Mouse (Mus musculus): ENCODE measurements around the gene Capn5.
A peak's percentile ranks its signal among the peaks of the same experiment; 100 is the strongest.

Capn5 gene

GRCm38 (mm10) chr7:98109771-98110170, 68.3 kb downstream of the Capn5 start:
- no peak for DNase-seq (ENCODE audit: low spot score in 2 of 2)

GRCm38 (mm10) chr7:98108636-98109430, 69.2 kb downstream of the Capn5 start:
- DNase-seq (ENCODE audit: low spot score in 2 of 2): no peak

DNA sequence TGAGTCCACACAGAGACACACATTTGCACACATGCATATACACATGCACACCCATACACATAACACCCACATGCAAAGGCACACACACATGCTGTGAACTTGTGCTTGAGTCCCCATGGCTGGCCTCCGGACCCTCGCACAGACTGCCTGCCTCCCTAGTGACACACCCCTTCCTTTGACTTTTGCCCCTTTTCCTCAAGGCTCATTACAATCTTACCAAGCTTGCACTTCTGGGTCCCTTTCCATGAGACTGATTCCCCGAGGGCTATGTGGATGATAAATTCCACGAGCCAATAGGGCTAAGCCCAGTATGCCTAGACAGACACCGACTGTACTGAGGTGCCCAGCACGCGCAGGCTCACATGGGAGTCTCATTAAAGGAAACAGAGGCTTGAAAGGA, 71.8 kb downstream of the Capn5 start:
- DNase-seq (ENCODE audit: low spot score in 2 of 2): no peak

DNA sequence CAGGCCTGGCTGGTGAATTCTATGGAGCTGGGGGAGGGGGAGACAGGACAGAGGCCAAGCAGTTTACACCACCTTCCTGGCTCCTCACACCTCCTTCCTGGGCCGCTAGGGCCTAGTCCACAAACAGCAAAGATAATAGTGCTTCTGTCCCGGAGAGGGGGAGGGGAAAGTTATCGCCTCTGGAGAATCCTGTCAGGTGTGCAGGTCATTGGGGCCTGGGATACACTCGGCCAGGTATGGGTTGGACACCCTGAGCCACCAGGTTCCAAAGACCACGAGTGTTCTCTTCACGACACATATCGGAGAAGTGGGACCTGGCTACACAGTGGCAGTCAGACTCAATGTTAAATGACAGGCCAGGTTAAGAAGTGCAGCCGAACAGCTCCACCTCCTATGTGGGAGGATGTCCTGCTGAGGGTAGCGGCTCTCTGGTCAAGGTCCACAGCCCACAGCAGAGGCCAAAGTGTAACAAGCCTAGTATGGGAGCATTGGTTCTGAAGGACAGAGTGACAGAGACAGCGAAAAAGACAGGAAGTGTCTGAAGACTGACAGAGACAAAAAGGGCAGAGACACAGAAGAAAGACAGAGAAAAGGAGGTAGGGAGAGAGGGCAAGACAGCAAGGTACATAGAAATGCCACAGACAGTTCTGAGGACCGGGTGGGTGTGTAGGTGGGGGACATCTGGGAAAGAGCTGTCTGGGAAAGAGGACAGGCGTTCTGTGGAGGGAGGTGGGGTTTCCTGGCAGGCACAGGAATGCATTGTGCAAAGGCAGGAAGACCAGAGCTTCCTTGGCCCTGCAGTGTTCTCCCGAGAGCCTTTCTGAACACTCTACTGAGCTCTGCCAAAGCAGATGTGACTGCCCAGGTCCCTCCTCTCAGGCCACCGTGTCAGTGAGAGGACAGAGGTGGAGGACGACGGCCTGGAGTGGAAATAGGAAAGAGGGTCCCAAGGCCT, 73.3 kb downstream of the Capn5 start:
- no peak for DNase-seq (ENCODE audit: low spot score in 2 of 2)

DNA sequence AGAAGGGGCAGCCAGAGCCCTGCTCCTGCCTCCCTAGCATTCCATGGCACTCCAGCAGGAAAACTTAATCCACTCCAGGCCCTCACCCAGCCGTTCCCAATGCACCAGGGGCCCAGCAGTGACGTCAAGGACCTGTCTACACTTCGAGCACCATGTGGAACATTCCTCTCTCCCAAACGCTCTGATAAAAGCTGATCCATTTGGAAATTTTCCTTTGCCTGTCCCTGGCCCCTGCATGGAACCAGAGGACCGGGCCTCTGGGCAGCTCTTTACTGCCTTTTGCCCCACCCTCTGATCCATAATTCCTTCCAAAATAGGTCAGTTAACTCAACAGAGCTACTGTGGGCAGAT, 74.2 kb downstream of the Capn5 start:
- DNase-seq (ENCODE audit: low spot score in 2 of 2): no peak

DNA sequence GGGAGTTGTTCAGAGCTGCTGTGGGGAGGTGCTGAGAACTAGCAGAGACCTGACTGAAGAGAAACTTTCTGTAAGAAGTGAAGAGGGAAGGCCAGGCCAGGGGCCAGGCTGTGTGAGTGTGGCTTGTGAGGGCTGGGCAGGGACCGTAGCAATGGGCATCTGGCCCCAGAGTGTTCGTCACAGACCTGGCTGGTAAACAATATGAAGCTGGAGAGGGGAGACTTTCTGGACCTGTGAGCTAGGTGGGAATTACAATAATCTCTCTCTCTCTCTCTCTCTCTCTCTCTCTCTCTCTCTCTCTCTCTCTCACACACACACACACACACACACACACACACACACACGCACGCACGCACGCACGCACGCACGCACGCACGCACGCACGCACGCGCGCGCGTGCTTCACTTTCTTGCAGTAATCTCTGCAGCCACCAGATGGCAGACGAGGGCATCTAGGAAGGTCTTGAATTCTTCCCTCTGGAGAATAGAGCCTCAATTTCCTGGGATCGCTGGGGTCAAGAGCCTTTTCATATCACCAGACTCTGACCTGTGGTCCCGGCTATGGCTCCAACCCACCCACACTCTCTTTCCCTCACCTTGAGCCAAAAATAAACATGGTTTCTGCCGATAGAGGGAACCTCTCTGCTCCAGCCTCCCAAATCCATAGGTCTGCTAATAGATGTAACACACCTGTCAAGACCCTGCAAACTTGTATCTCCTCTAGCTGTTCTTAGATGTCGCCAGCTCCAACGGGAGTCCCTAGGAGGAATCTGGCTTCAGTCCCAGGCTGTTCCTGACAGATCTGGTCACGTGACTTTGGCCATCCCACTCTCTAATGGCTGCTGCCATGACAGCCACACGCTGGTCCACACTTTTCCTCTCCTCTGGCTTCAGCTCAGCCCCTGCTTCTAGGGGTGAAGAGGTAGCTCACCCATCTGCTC, 74.8 kb downstream of the Capn5 start:
- peak; percentile 71 to 86 for DNase-seq (ENCODE audit: low spot score in 2 of 2)

- no peak for DNase-seq (ENCODE audit: low spot score in 2 of 2)
Measured at GRCm38 (mm10) chr7:98102488-98102887, 75.6 kb downstream of the Capn5 start.

GRCm38 (mm10) chr7:98097557-98097956, 80.5 kb downstream of the Capn5 start:
- no peak for DNase-seq (ENCODE audit: low spot score in 2 of 2)

DNA sequence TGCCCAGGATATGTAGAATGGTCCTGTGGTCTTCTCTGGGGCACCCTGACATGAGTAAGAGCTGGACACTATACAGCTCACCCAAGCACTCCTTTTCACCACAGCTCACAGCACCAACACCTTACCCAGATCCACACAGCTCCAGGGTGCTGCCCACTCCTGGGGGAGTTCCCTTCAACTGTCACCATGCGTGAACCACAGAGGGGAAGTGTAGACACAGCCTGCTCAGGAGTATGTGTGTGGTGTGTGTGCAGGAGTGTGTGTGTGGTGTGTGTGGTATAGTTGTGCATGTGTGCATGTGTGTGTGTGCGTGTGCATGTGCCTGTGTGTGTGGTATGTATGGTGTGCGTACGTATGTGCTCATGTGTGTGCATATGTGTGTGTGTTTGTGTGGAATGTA, 82.2 kb downstream of the Capn5 start:
- no peak for DNase-seq (ENCODE audit: low spot score in 2 of 2)

DNA sequence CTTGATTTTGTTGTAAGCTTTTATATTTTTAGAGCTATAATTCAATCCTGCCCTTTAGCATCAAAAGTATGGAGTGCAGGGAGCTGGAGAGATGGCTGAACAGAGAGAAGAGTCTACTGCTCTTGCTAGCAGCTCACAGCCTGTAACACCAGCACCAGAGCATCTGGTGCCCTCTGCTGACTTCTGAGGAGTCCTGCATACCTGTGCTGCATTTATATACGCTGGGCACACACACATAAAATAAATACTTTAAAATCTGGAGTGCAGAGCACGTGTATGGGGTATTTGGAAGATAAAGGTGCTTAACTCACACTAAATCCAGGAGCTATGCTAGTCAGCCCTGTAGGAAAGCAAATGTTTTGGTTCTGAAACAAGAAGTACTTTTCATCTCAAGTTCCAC, 91.7 kb downstream of the Capn5 start:
- DNase-seq (ENCODE audit: low spot score in 2 of 2): no peak

DNA sequence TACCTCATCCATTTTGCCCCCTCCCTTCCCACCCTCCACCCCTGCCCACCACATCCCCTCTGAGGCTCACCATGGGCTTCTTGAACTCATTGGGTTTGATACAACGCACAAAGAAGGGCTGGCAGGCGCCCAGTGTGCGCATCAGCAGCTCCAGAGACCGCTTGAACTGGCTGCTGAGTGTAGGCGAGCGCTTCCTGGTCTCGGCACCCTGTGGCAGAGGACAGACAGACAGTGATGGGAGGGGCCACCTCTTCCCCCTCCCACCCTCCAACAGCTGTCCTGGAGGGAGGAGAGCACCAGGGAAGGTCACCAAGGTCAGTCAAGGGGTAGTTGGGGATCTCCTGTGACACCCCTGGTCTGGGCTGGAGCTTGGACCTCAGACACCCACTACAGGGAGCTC, 92.8 kb downstream of the Capn5 start:
- no peak for DNase-seq (ENCODE audit: low spot score in 2 of 2)

DNA sequence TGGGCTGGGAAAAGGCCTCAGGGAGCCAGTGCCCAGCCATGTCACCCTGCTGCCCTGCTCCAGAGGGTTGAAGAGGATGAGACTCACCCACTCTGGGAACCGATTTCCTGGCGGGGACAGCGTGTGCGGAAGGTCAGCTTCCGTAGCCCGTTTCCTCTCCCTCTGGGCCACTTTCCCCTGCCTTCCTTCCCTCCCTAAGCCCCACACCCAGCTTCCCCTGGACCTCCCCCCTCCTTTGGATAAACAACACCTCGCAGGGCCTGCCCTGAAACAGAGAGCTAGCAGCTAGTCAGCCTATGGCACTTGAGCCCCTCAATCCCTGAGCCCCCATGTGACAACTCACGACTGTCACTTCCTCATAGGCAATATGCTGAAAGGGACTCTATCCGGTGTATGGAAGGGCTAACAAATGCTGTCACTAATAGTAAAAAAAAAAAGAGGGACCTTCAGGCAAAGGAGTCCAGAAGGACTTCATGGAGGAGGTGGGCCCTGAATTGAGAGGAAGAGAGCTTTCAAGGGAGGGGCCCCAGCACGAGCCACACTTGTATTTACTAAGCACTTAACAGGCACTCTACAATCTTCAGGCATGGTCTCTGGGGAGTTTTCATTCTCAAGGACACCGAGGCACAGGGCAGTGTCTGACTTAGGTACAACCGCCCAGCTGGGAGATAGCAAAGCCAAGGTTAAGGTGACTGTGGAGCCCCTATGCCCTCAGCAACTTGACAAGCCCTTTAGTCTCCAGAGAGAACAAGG, 93.4 kb downstream of the Capn5 start:
- DNase-seq (ENCODE audit: low spot score in 2 of 2): no peak

DNA sequence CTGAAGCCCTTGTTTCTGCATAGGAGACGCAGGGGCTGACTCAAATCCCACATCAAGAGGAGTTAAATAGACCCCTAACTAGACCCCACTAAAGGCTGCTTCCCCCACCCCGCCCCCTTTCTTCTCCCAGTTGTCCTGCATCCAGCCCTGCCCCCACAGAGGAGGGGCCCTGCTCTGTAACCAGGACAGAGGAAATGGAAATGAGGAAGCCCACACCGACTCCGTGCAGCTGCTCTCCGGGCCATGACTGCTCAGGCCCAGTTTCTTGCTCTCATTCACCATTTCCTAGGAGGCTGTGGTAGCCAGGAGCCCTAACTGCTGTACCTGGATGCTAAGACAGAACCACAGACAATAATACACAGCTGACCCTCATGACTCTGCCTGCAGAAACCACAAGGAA, 95.7 kb downstream of the Capn5 start:
- no peak for DNase-seq (ENCODE audit: low spot score in 2 of 2)

- no peak for DNase-seq (ENCODE audit: low spot score in 2 of 2)
Measured at GRCm38 (mm10) chr7:98077453-98077852, 100.6 kb downstream of the Capn5 start.

DNA sequence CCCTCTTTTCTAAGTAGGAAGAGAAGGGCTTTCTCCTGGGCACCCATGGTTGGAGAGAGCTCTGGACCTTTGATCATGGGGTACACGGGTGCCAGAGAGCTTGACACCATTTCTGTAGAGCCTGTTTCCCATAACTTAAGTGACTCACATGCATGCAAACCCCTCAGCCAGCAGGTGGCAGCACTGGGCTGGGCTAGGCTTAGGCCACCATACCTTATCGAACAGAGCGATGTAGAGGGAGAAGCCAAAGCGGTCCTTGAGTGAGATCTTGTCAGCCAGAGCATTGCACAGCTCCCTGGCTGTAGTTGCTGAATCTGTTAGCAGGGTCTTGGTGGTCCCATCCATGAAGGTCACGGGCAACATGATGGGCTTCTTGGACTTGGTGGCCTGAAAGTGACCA, 106.5 kb downstream of the Capn5 start:
- peak; percentile 66 to 89 for DNase-seq (ENCODE audit: low spot score in 2 of 2)

Measured in urinary bladder, postnatal 4 days (tissue).